Comparison of ENCODE assay signal across 31 mouse cellular contexts in the genomic region with DNA sequence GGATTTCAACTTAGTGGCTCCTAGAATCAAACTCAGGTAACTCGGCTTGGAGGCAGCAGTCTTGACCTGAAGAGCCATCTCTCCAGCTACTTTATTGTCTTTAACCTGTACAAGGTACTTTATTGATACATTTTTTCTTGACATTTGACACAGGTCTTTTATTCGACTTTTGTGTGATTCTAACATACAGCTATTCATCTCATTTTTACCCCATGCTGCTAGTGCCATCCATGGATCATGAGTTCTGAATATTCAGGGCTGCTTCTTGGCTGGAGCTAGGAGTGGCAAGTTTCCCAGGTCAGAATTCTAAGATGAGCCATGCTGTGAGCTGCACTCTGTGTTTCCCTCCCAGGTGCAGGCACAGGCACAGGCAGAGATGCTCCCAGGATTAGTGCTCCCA. TPM values are rescaled to one million over a fixed set of nuclear protein-coding genes. Genes with fewer than 3 reads are reported as not detected.
DNase-seq lines count a peak whose midpoint lies in the region; ATAC-seq and TF ChIP-seq lines count a peak whose summit lies in the region.
"Had no signal": no experiment of that assay in that cellular context is flagged by ENCODE, and none has a peak within 500 bp of the region (broad histone marks: within the 10 kb centered on the region; RNA-seq: fewer than 3 reads in every experiment).

No protein-coding gene starts in this region.

- no peak for DNase-seq in heart, postnatal 14 days
- no peak for DNase-seq in heart, postnatal 0 days (ENCODE audit: low spot score)
- no peak for DNase-seq in heart, adult 2 months
- DNase-seq in stomach, postnatal 0 days (ENCODE audit: low spot score) = no peak
- peak; percentile 59 for DNase-seq in mesoderm, embryonic 11.5 days (ENCODE audit: low read depth, low spot score)
- no peak for DNase-seq in gastrocnemius, adult 8-10 months (ENCODE audit: low spot score in 2 of 2)
- DNase-seq: adrenal gland, adult 8-10 months; adrenal gland, postnatal 36 days; B cell, adult 2 months; cerebellum, adult 11 months; cerebellum, adult 8-10 months; cerebellum, postnatal 14 days; embryo, embryonic 11 days; gastrocnemius, postnatal 10 days; heart, postnatal 36 days had no signal

- peaks cover 21% of the 10 kb centered on the region for H3K4me1 ChIP-seq in heart, embryonic 13.5 days
- peaks cover 12% of the 10 kb centered on the region; the same call in 1 of the 2 replicates for H3K4me1 ChIP-seq in heart, postnatal 0 days (ENCODE audit: control insufficient read depth, insufficient read depth)
- peaks cover 4% of the 10 kb centered on the region for H3K4me1 ChIP-seq in heart, adult 2 months (ENCODE audit: control insufficient read depth, insufficient read depth, low read length)
- H3K4me1 ChIP-seq in stomach, embryonic 16.5 days (ENCODE audit: control insufficient read depth, insufficient read depth, low read length) = no peaks in the 10 kb centered on the region
- no peaks in the 10 kb centered on the region for H3K4me1 ChIP-seq in stomach, postnatal 0 days (replicated peaks; ENCODE audit: control insufficient read depth, insufficient read depth)
- H3K4me1 ChIP-seq: embryonic facial prominence, embryonic 15.5 days; forebrain, embryonic 10.5 days had no signal

- no peak for ATAC-seq in heart, embryonic 13.5 days (ENCODE audit: extremely low read depth, insufficient number of reproducible peaks, low FRiP score, low TSS enrichment)
- no peak for ATAC-seq in heart, postnatal 0 days (ENCODE audit: insufficient read depth, low read depth)
- 0 out of 2 replicates have a peak, but pooled peaks have one; percentile 25 for ATAC-seq in stomach, embryonic 16.5 days (ENCODE audit: insufficient read depth, low FRiP score)
- ATAC-seq in stomach, postnatal 0 days (ENCODE audit: low FRiP score, low TSS enrichment) = no peak
- ATAC-seq: CD4-positive, CD25-positive, alpha-beta regulatory T cell, adult 4 months; forebrain, embryonic 14.5 days; hindbrain, embryonic 16.5 days; inflammation-experienced regulatory T-cells, adult 6 months; intestine, postnatal 0 days had no signal

- no peaks in the 10 kb centered on the region for H3K36me3 ChIP-seq in heart, embryonic 13.5 days
- H3K36me3 ChIP-seq in heart, postnatal 0 days (replicated peaks; ENCODE audit: control insufficient read depth, insufficient read depth, low read length) = no peaks in the 10 kb centered on the region
- H3K36me3 ChIP-seq in heart, adult 2 months (ENCODE audit: control insufficient read depth, insufficient read depth, low read length) = no peaks in the 10 kb centered on the region
- H3K36me3 ChIP-seq in stomach, embryonic 16.5 days (ENCODE audit: control insufficient read depth, insufficient read depth, low read length) = no peaks in the 10 kb centered on the region
- no peaks in the 10 kb centered on the region for H3K36me3 ChIP-seq in stomach, postnatal 0 days (ENCODE audit: control insufficient read depth, insufficient read depth, low read length)
- H3K36me3 ChIP-seq: embryonic facial prominence, embryonic 15.5 days; forebrain, embryonic 10.5 days; G1E; hindbrain, embryonic 12.5 days had no signal

- peak overlapping the region; percentile 56 for H3K9ac ChIP-seq in heart, embryonic 13.5 days
- H3K9ac ChIP-seq in heart, postnatal 0 days (replicated peaks; ENCODE audit: low read depth, low read length) = no peak overlapping the region; the same call in 1 of the 2 replicates
- H3K9ac ChIP-seq in heart, adult 2 months (ENCODE audit: low read depth, low read length) = no peak overlapping the region
- no peak overlapping the region for H3K9ac ChIP-seq in stomach, embryonic 16.5 days (ENCODE audit: low read length)
- no peak overlapping the region for H3K9ac ChIP-seq in stomach, postnatal 0 days (ENCODE audit: low read length)
- H3K9ac ChIP-seq: embryonic facial prominence, embryonic 15.5 days; hindbrain, embryonic 12.5 days had no signal

- H3K4me2 ChIP-seq in heart, embryonic 13.5 days = peak overlapping the region; percentile 53; the same call in 1 of the 2 replicates
- H3K4me2 ChIP-seq in heart, postnatal 0 days (ENCODE audit: low read depth, low read length) = no peak overlapping the region
- H3K4me2 ChIP-seq in stomach, embryonic 16.5 days (ENCODE audit: low read depth, low read length) = no peak overlapping the region
- H3K4me2 ChIP-seq in stomach, postnatal 0 days (replicated peaks; ENCODE audit: low read depth) = no peak overlapping the region
- H3K4me2 ChIP-seq: embryonic facial prominence, embryonic 15.5 days; hindbrain, embryonic 12.5 days had no signal

- TF ChIP-seq CTCF in heart, postnatal 0 days (IDR thresholded peaks at IDR 0.05; ENCODE audit: low read depth) = no peak
- TF ChIP-seq CTCF in heart, adult 2 months (IDR thresholded peaks at IDR 0.05) = no peak
- no peak for TF ChIP-seq CTCF in stomach, postnatal 0 days (IDR thresholded peaks at IDR 0.05; ENCODE audit: low read depth)

- no peak for TF ChIP-seq POLR2A in heart, adult 2 months (IDR thresholded peaks at IDR 0.05; ENCODE audit: insufficient read depth, low read depth, low read length)

- no peaks in the 10 kb centered on the region for H3K79me2 ChIP-seq in heart, adult 2 months (replicated peaks; ENCODE audit: control insufficient read depth, insufficient read depth, low read length)

- no peaks in the 10 kb centered on the region for H3K27me3 ChIP-seq in heart, embryonic 13.5 days (replicated peaks)
- H3K27me3 ChIP-seq in heart, postnatal 0 days (ENCODE audit: control insufficient read depth, insufficient read depth, low read length) = no peaks in the 10 kb centered on the region
- H3K27me3 ChIP-seq in heart, adult 2 months (ENCODE audit: control insufficient read depth, insufficient read depth, low read length) = no peaks in the 10 kb centered on the region
- H3K27me3 ChIP-seq in stomach, embryonic 16.5 days (ENCODE audit: control insufficient read depth, insufficient read depth, low read length) = no peaks in the 10 kb centered on the region
- H3K27me3 ChIP-seq in stomach, postnatal 0 days (ENCODE audit: control insufficient read depth, insufficient read depth, low read length) = no peaks in the 10 kb centered on the region
- H3K27me3 ChIP-seq: embryonic facial prominence, embryonic 15.5 days; hindbrain, embryonic 12.5 days had no signal

- H3K9me3 ChIP-seq in heart, embryonic 13.5 days = no peaks in the 10 kb centered on the region
- H3K9me3 ChIP-seq in heart, postnatal 0 days (replicated peaks; ENCODE audit: control insufficient read depth, low read length) = 0 out of 2 replicates have a peak, but pooled peaks cover 3% of the 10 kb centered on the region
- H3K9me3 ChIP-seq in stomach, embryonic 16.5 days (replicated peaks; ENCODE audit: control insufficient read depth, low read length) = no peaks in the 10 kb centered on the region
- H3K9me3 ChIP-seq in stomach, postnatal 0 days (ENCODE audit: control insufficient read depth, low read length) = no peaks in the 10 kb centered on the region
- H3K9me3 ChIP-seq: embryonic facial prominence, embryonic 15.5 days; hindbrain, embryonic 12.5 days had no signal

- peak overlapping the region; percentile 86 for H3K27ac ChIP-seq in heart, embryonic 13.5 days (replicated peaks)
- peak overlapping the region; percentile 80 for H3K27ac ChIP-seq in heart, postnatal 0 days (ENCODE audit: low read depth)
- H3K27ac ChIP-seq in heart, adult 2 months = no peak overlapping the region
- H3K27ac ChIP-seq in stomach, embryonic 16.5 days (ENCODE audit: low read length) = no peak overlapping the region
- no peak overlapping the region for H3K27ac ChIP-seq in stomach, postnatal 0 days (replicated peaks)
- H3K27ac ChIP-seq: embryonic facial prominence, embryonic 15.5 days; forebrain, embryonic 10.5 days; hindbrain, embryonic 12.5 days had no signal

- WGBS in heart, embryonic 13.5 days = 76% methylated on average over 2 of the region's 2 CpGs
- 68% methylated on average over 2 of the region's 2 CpGs for WGBS in heart, postnatal 0 days
- 86% methylated on average over 2 of the region's 2 CpGs for WGBS in heart, adult 2 months
- 71% methylated on average over 2 of the region's 2 CpGs for WGBS in stomach, embryonic 16.5 days
- 83% methylated on average over 2 of the region's 2 CpGs for WGBS in stomach, postnatal 0 days

- no peak for TF ChIP-seq EP300 in heart, postnatal 0 days (IDR thresholded peaks at IDR 0.05; ENCODE audit: low read depth)
- no peak for TF ChIP-seq EP300 in heart, adult 2 months (IDR thresholded peaks at IDR 0.05; ENCODE audit: insufficient read depth, low read depth, low read length)
- no peak for TF ChIP-seq EP300 in stomach, postnatal 0 days (optimal IDR thresholded peaks at IDR 0.05)

- intact Hi-C loops in heart, postnatal 14 days (cut with DNase I) = no loop called here
- intact Hi-C loops in heart, adult 2 months (cut with DNase I) = no loop called here

- no peak overlapping the region for H3K4me3 ChIP-seq in heart, embryonic 13.5 days
- no peak overlapping the region for H3K4me3 ChIP-seq in heart, postnatal 0 days (ENCODE audit: low read depth, low read length)
- H3K4me3 ChIP-seq in heart, adult 2 months = no peak overlapping the region
- no peak overlapping the region for H3K4me3 ChIP-seq in stomach, embryonic 16.5 days (replicated peaks; ENCODE audit: low read length)
- H3K4me3 ChIP-seq in stomach, postnatal 0 days (ENCODE audit: low read depth, low read length) = no peak overlapping the region
- H3K4me3 ChIP-seq: embryonic facial prominence, embryonic 15.5 days; erythroblast, embryonic 14.5 days; forebrain, embryonic 10.5 days; hindbrain, embryonic 12.5 days had no signal

RNA-seq across cellular contexts. Expression of gene Cd244a, which starts 6.8 kb away (rescaled TPM):
- polyA plus RNA-seq in heart, embryonic 13.5 days (2015; fragmentation: Nextera tagmentation; extraction: Ambion mirVana) = 0.11 TPM in 1 of 2 replicates, not detected in the other
- under 1 TPM; 0.38 to 0.41 TPM for total RNA-seq in heart, postnatal 14 days (2021)
- total RNA-seq in heart, postnatal 0 days (2014; rRNA removed; ENCODE audit: low replicate concordance) = 1.0 and 4.0 TPM in 2 replicates
- 0.16 and 0.33 TPM in 2 replicates for polyA plus RNA-seq in heart, postnatal 0 days (2015; fragmentation: Nextera tagmentation; extraction: Ambion mirVana)
- under 1 TPM; 0.21 to 0.36 TPM for total RNA-seq in heart, adult 2 months (2021)
- 0.29 and 0.88 TPM in 2 replicates for polyA plus RNA-seq in heart, adult 2 months (2012; rRNA removed)
- 0.81 and 1.4 TPM in 2 replicates for polyA plus RNA-seq in stomach, embryonic 16.5 days (2015; fragmentation: Nextera tagmentation; extraction: Ambion mirVana)
- polyA plus RNA-seq in stomach, postnatal 0 days (2015; fragmentation: Nextera tagmentation; extraction: Ambion mirVana) = 0.21 and 0.33 TPM in 2 replicates
- under 1 TPM in 1 of 4 experiments, not detected in 3; 0.19 TPM for total RNA-seq in gastrocnemius, adult 8-10 months (2022)
- polyA plus RNA-seq: brain, embryonic 14.5 days; embryonic facial prominence, embryonic 11.5 days; erythroblast, embryonic 14.5 days; forebrain, embryonic 10.5 days; forebrain, embryonic 14.5 days; G1E; hindbrain, embryonic 16.5 days had no signal

RNA-seq across cellular contexts. Expression of gene Itln1, which starts 17.1 kb away (rescaled TPM):
- polyA plus RNA-seq in heart, embryonic 13.5 days (2015; fragmentation: Nextera tagmentation; extraction: Ambion mirVana) = not detected in 2 replicates
- total RNA-seq in heart, postnatal 14 days (2021) = not detected
- not detected in 2 replicates for total RNA-seq in heart, postnatal 0 days (2014; rRNA removed; ENCODE audit: low replicate concordance)
- polyA plus RNA-seq in heart, postnatal 0 days (2015; fragmentation: Nextera tagmentation; extraction: Ambion mirVana) = not detected in 2 replicates
- not detected for total RNA-seq in heart, adult 2 months (2021)
- 0.16 TPM in 1 of 2 replicates, not detected in the other for polyA plus RNA-seq in heart, adult 2 months (2012; rRNA removed)
- not detected in 2 replicates for polyA plus RNA-seq in stomach, embryonic 16.5 days (2015; fragmentation: Nextera tagmentation; extraction: Ambion mirVana)
- polyA plus RNA-seq in stomach, postnatal 0 days (2015; fragmentation: Nextera tagmentation; extraction: Ambion mirVana) = 0.25 and 0.33 TPM in 2 replicates
- not detected for total RNA-seq in gastrocnemius, adult 8-10 months (2022)
- total RNA-seq: adrenal gland, adult 8-10 months; adrenal gland, postnatal 36 days; common myeloid progenitor, adult 5-6 weeks; G1E; gastrocnemius, postnatal 10 days; gastrocnemius, postnatal 4 days; heart, postnatal 36 days had no signal
- polyA plus RNA-seq: brain, embryonic 14.5 days; CD4-positive, CD25-positive, alpha-beta regulatory T cell, adult 4 months; embryonic facial prominence, embryonic 11.5 days; erythroblast, embryonic 14.5 days; forebrain, embryonic 10.5 days; forebrain, embryonic 14.5 days; G1E; hindbrain, embryonic 12.5 days; hindbrain, embryonic 16.5 days; inflammation-experienced regulatory T-cells, adult 6 months had no signal

RNA-seq across cellular contexts. Expression of gene Alyref2, which starts 49.0 kb away (rescaled TPM):
- polyA plus RNA-seq in heart, embryonic 13.5 days (2015; fragmentation: Nextera tagmentation; extraction: Ambion mirVana) = 12.8 and 15.6 TPM in 2 replicates
- total RNA-seq in heart, postnatal 14 days (2021) = 1 to 10 TPM; 2.8 to 3.2 TPM
- total RNA-seq in heart, postnatal 0 days (2014; rRNA removed; ENCODE audit: low replicate concordance) = 8.0 and 10.0 TPM in 2 replicates
- polyA plus RNA-seq in heart, postnatal 0 days (2015; fragmentation: Nextera tagmentation; extraction: Ambion mirVana) = 13.5 and 14.6 TPM in 2 replicates
- total RNA-seq in heart, adult 2 months (2021) = 1 to 10 TPM; 1.6 to 2.2 TPM
- 2.5 TPM in 2 replicates for polyA plus RNA-seq in heart, adult 2 months (2012; rRNA removed)
- polyA plus RNA-seq in stomach, embryonic 16.5 days (2015; fragmentation: Nextera tagmentation; extraction: Ambion mirVana) = 15.7 and 16.3 TPM in 2 replicates
- 11.1 and 11.2 TPM in 2 replicates for polyA plus RNA-seq in stomach, postnatal 0 days (2015; fragmentation: Nextera tagmentation; extraction: Ambion mirVana)
- total RNA-seq in gastrocnemius, adult 8-10 months (2022) = 1 to 10 TPM in 3 of 4 experiments, under 1 TPM in 1; 0.90 to 1.3 (median 1.2) TPM

RNA-seq across cellular contexts. Expression of gene Ly9, which starts 55.0 kb away (rescaled TPM):
- polyA plus RNA-seq in heart, embryonic 13.5 days (2015; fragmentation: Nextera tagmentation; extraction: Ambion mirVana) = 0.11 and 0.13 TPM in 2 replicates
- under 1 TPM; 0.26 to 0.66 TPM for total RNA-seq in heart, postnatal 14 days (2021)
- total RNA-seq in heart, postnatal 0 days (2014; rRNA removed; ENCODE audit: low replicate concordance) = 0.31 TPM in 1 of 2 replicates, not detected in the other
- 0.18 and 0.21 TPM in 2 replicates for polyA plus RNA-seq in heart, postnatal 0 days (2015; fragmentation: Nextera tagmentation; extraction: Ambion mirVana)
- under 1 TPM; 0.36 to 0.60 TPM for total RNA-seq in heart, adult 2 months (2021)
- 0.35 and 0.74 TPM in 2 replicates for polyA plus RNA-seq in heart, adult 2 months (2012; rRNA removed)
- polyA plus RNA-seq in stomach, embryonic 16.5 days (2015; fragmentation: Nextera tagmentation; extraction: Ambion mirVana) = 0.62 and 0.84 TPM in 2 replicates
- 0.13 and 0.18 TPM in 2 replicates for polyA plus RNA-seq in stomach, postnatal 0 days (2015; fragmentation: Nextera tagmentation; extraction: Ambion mirVana)
- under 1 TPM in 2 of 4 experiments, not detected in 2; 0.18 to 0.27 TPM for total RNA-seq in gastrocnemius, adult 8-10 months (2022)
- polyA plus RNA-seq: embryonic facial prominence, embryonic 11.5 days; forebrain, embryonic 10.5 days; forebrain, embryonic 14.5 days; G1E; hindbrain, embryonic 12.5 days had no signal

Comparison
In these comparisons a context has a peak if more than half of its experiments do, and no peak if none do; other contexts are left out.
1. H3K27ac ChIP-seq: peak in heart, embryonic 13.5 days (single experiment) and heart, postnatal 0 days (single experiment); none in heart, adult 2 months (single experiment), stomach, embryonic 16.5 days (single experiment) and stomach, postnatal 0 days (single experiment).